Mouse (Mus musculus) left cerebral cortex, adult 2 months (tissue): ENCODE results near the gene Eci1. TPM values are rescaled to one million over a fixed set of nuclear protein-coding genes. Genes with fewer than 3 reads are reported as not detected.

ENCODE experiments used
- DNase-seq, 2 experiments: peaks; one replicate each; pipeline ENCODE4 v3.0.0; 2021 to 2022; ENCODE audit warnings: low spot score in 2 of 2, mixed read lengths in 1 of 2; ENCODE audit errors: extremely low spot score in 1 of 2
- H3K27ac ChIP-seq: fragments of 200-600 bp; 2 replicates; pipeline ENCODE4 v1.8.1; 2022
- H3K4me3 ChIP-seq: fragments of 200-600 bp; 2 replicates; pipeline ENCODE4 v1.8.1; 2022
- CTCF ChIP-seq: fragments of 200-600 bp; IDR thresholded peaks from 2 replicates; pipeline ENCODE4 v1.8.1; 2022; ENCODE audit warnings: antibody characterized with exemption, mild to moderate bottlenecking, moderate library complexity
- intact Hi-C: fragments of 180-260 bp; cut with DNase I; formaldehyde crosslinking; loops from one replicate; pipeline ENCODE4 v1.15.1; 2025
- total RNA-seq, 2 experiments: library from RNA; stranded (reverse); gene quantifications; 2 replicates each; pipeline ENCODE4 v1.2.3; 2021

Eci1 gene
- total RNA-seq, 2 experiments from 2014 or later = 24.4 to 26.2 TPM

GRCm38 (mm10) chr17:24477053-24477984 lies 50.9 kb downstream of the Eci1 start:
- peak in 1 of 2 experiments; percentile 18 for DNase-seq

GRCm38 (mm10) chr17:24477985-24478600 lies 51.7 kb downstream of the Eci1 start:
- TF ChIP-seq CTCF = no peak
- DNase-seq = peak in 1 of 2 experiments; percentile 13
- peak overlapping the region; percentile 92 for H3K4me3 ChIP-seq
- intact Hi-C loops = no loop called here
- peak overlapping the region; percentile 99 for H3K27ac ChIP-seq

More at GRCm38 (mm10) chr17:24477053-24477984, 50.9 kb downstream of the Eci1 start:
- no peak overlapping the region for H3K4me3 ChIP-seq
- TF ChIP-seq CTCF = no peak
- intact Hi-C loops = no loop called here
- H3K27ac ChIP-seq = peak overlapping the region; percentile 99; the same call in 1 of the 2 replicates

- peak; percentile 96 to 98 for DNase-seq
- Histone ChIP-seq H3K4me3 (peak within 1 kb of the TSS; percentile 92), H3K27ac (peak within 1 kb of the TSS; percentile 99)
- intact Hi-C loops = no loop called here
- TF ChIP-seq CTCF = peak; percentile 89
Observed at GRCm38 (mm10) chr17:24478663-24479380, 52.4 kb downstream of the Eci1 start, which contains the start of gene Mlst8. Mlst8 (minus strand) TSS chr17:24479078.

GRCm38 (mm10) chr17:24479431-24479830 lies 53.0 kb downstream of the Eci1 start:
- DNase-seq = no peak
- H3K27ac ChIP-seq = peak overlapping the region; percentile 99
- TF ChIP-seq CTCF = no peak
- peak overlapping the region; percentile 92 for H3K4me3 ChIP-seq
- intact Hi-C loops = no loop called here

GRCm38 (mm10) chr17:24480201-24480826 lies 53.9 kb downstream of the Eci1 start:
- H3K27ac ChIP-seq = no peak overlapping the region
- peak in 1 of 2 experiments; percentile 12 for DNase-seq
- no peak overlapping the region for H3K4me3 ChIP-seq
- TF ChIP-seq CTCF = peak; percentile 33
- intact Hi-C loops = no loop called here

GRCm38 (mm10) chr17:24481027-24481815 lies 54.8 kb downstream of the Eci1 start:
- Histone ChIP-seq H3K4me3 (no peak overlapping the region), H3K27ac (no peak overlapping the region)
- DNase-seq = no peak
- no peak for TF ChIP-seq CTCF
- intact Hi-C loops = no loop called here

- no peak for DNase-seq
- H3K4me3 ChIP-seq = no peak overlapping the region
- H3K27ac ChIP-seq = no peak overlapping the region
- intact Hi-C loops = no loop called here
- no peak for TF ChIP-seq CTCF
Observed at GRCm38 (mm10) chr17:24483495-24483894, 57.1 kb downstream of the Eci1 start.

GRCm38 (mm10) chr17:24485090-24485860 lies 58.8 kb downstream of the Eci1 start:
- intact Hi-C loops = no loop called here
- Histone ChIP-seq H3K4me3 (no peak overlapping the region), H3K27ac (no peak overlapping the region; the same call in 1 of the 2 replicates)
- DNase-seq = peak in 1 of 2 experiments; percentile 56
- no peak for TF ChIP-seq CTCF

- peak within 1 kb of the TSS; percentile 94 for H3K27ac ChIP-seq
- DNase-seq = no peak
- no peak for TF ChIP-seq CTCF
- H3K4me3 ChIP-seq = peak within 1 kb of the TSS; percentile 76
- intact Hi-C loops = no loop called here
Observed at GRCm38 (mm10) chr17:24488186-24488661, 61.8 kb downstream of the Eci1 start, which contains the start of gene Caskin1. Caskin1 (plus strand) TSS chr17:24488601.
